ENCODE assay signal across 8 mouse cellular contexts in the genomic region with DNA sequence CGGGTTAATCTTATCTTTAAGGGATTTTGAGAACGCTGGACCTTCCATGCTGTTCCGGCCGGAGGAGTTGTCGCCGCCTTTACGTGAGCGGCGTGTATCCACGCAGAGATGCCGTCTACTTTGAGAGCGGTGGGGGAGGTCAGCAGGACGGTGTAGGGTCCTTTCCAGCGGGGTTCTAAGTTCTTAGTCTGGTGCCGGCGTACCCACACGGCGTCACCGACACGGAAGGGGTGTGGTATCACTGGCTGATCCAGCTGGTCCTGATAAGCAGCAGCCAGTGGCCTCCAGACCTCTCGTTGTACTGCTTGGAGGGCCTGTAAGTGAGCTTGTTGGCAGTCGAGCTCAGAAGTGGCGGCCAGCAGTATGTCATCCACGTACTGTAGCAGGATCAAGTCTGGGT. TPM values are rescaled to one million over a fixed set of nuclear protein-coding genes. Genes with fewer than 3 reads are reported as not detected.
DNase-seq lines count a peak whose midpoint lies in the region.

No protein-coding gene starts in this region.

- DNase-seq in CD8-positive naive resting alpha-beta T cell, adult 2 months (ENCODE audit: low read depth in 2 of 2, low spot score in 2 of 2) = peak; percentile 15 to 24
- DNase-seq in cerebellum, adult 8-10 months = peak; percentile 36
- peak; percentile 16 to 42 for DNase-seq in cerebellum, postnatal 4 days (ENCODE audit: low spot score in 2 of 2)
- DNase-seq in heart, adult 9 months (ENCODE audit: low spot score in 2 of 2) = peak; percentile 32 to 49
- peak; percentile 10 to 21 for DNase-seq in left cerebral cortex, adult 18-20 months (ENCODE audit: low spot score in 2 of 2)
- DNase-seq in right cerebral cortex, postnatal 10 days (ENCODE audit: low spot score in 2 of 2) = peak; percentile 31 to 56
- DNase-seq in thymus, adult 18-20 months = peak; percentile 18 to 29
- DNase-seq in urinary bladder, adult 2 months (ENCODE audit: low spot score) = peak; percentile 38

RNA-seq across cellular contexts. Expression of a gene that starts 28.4 kb away (rescaled TPM):
- 10 to 100 TPM; 39.4 to 39.8 TPM for total RNA-seq in left cerebral cortex, adult 18-20 months (2021)
- polyA plus RNA-seq in urinary bladder, adult 2 months (2012; rRNA removed) = 46.1 and 50.9 TPM in 2 replicates

Comparison
In these comparisons a context has a peak if more than half of its experiments do, and no peak if none do; other contexts are left out.
1. Peak in every context shown above with its lines: DNase-seq.